Mouse (Mus musculus): ENCODE measurements at regions not wholly inside any gene's neighbourhood (a gene's known extent, or its start where the extent isn't known, plus 50 kb on each side); places are given as distances from the start of the nearest gene placed in this dataset.

- WGBS: 81% methylated on average over 6 of the region's 6 CpGs
- Histone ChIP-seq H3K9ac (ENCODE audit: low read length) (no peak overlapping the region), H3K36me3 (ENCODE audit: control insufficient read depth, insufficient read depth) (no peaks in the 10 kb centered on the region), H3K9me3 (replicated peaks; ENCODE audit: control insufficient read depth, low read length) (no peaks in the 10 kb centered on the region), H3K4me2 (ENCODE audit: low read depth, low read length) (no peak overlapping the region), H3K4me3 (ENCODE audit: low read length) (no peak overlapping the region), H3K27ac (ENCODE audit: low read length) (no peak overlapping the region), H3K27me3 (ENCODE audit: control insufficient read depth, insufficient read depth, low read length) (no peaks in the 10 kb centered on the region), H3K4me1 (ENCODE audit: control insufficient read depth, insufficient read depth, low read length) (no peaks in the 10 kb centered on the region)
- ATAC-seq (replicated peaks; ENCODE audit: extremely low read depth, insufficient read depth, low FRiP score): no peak
Observed at GRCm38 (mm10) chr16:63224608-63225007, 370.5 kb downstream of the Pros1 start.

- no peak overlapping the region for H3K4me2 ChIP-seq (ENCODE audit: low read depth, low read length)
- no peak overlapping the region for H3K4me3 ChIP-seq (ENCODE audit: low read length)
- ATAC-seq (replicated peaks; ENCODE audit: extremely low read depth, insufficient read depth, low FRiP score): no peak
- 71% methylated on average over 8 of the region's 8 CpGs for WGBS
- H3K9ac ChIP-seq (ENCODE audit: low read length): no peak overlapping the region
- no peaks in the 10 kb centered on the region for H3K27me3 ChIP-seq (ENCODE audit: control insufficient read depth, insufficient read depth, low read length)
- no peak overlapping the region for H3K27ac ChIP-seq (ENCODE audit: low read length)
- H3K9me3 ChIP-seq (replicated peaks; ENCODE audit: control insufficient read depth, low read length): no peaks in the 10 kb centered on the region
- H3K4me1 ChIP-seq (ENCODE audit: control insufficient read depth, insufficient read depth, low read length): no peaks in the 10 kb centered on the region
- H3K36me3 ChIP-seq (ENCODE audit: control insufficient read depth, insufficient read depth): no peaks in the 10 kb centered on the region
Observed at GRCm38 (mm10) chr16:63225097-63225496, 371.0 kb downstream of the Pros1 start.

- Histone ChIP-seq H3K27ac (ENCODE audit: low read length) (no peak overlapping the region), H3K9me3 (replicated peaks; ENCODE audit: control insufficient read depth, low read length) (no peaks in the 10 kb centered on the region), H3K27me3 (ENCODE audit: control insufficient read depth, insufficient read depth, low read length) (no peaks in the 10 kb centered on the region), H3K9ac (ENCODE audit: low read length) (no peak overlapping the region), H3K4me1 (ENCODE audit: control insufficient read depth, insufficient read depth, low read length) (no peaks in the 10 kb centered on the region), H3K36me3 (ENCODE audit: control insufficient read depth, insufficient read depth) (no peaks in the 10 kb centered on the region), H3K4me2 (ENCODE audit: low read depth, low read length) (no peak overlapping the region), H3K4me3 (ENCODE audit: low read length) (no peak overlapping the region)
- no peak for ATAC-seq (replicated peaks; ENCODE audit: extremely low read depth, insufficient read depth, low FRiP score)
- 29% methylated on average over 1 of the region's 1 CpGs for whole genome bisulfite sequencing
Observed at GRCm38 (mm10) chr16:63229135-63229534, 375.0 kb downstream of the Pros1 start.

- 61% methylated on average over 3 of the region's 3 CpGs for WGBS
- Histone ChIP-seq H3K9me3 (replicated peaks; ENCODE audit: control insufficient read depth, low read length) (no peaks in the 10 kb centered on the region), H3K4me1 (ENCODE audit: control insufficient read depth, insufficient read depth, low read length) (no peaks in the 10 kb centered on the region), H3K9ac (ENCODE audit: low read length) (no peak overlapping the region), H3K27ac (ENCODE audit: low read length) (no peak overlapping the region), H3K4me3 (ENCODE audit: low read length) (no peak overlapping the region), H3K27me3 (ENCODE audit: control insufficient read depth, insufficient read depth, low read length) (no peaks in the 10 kb centered on the region), H3K36me3 (ENCODE audit: control insufficient read depth, insufficient read depth) (no peaks in the 10 kb centered on the region), H3K4me2 (ENCODE audit: low read depth, low read length) (no peak overlapping the region)
- no peak for ATAC-seq (replicated peaks; ENCODE audit: extremely low read depth, insufficient read depth, low FRiP score)
Observed at GRCm38 (mm10) chr16:63229567-63229966, 375.5 kb downstream of the Pros1 start.

- no peak overlapping the region for H3K4me2 ChIP-seq (ENCODE audit: low read depth, low read length)
- no peaks in the 10 kb centered on the region for H3K27me3 ChIP-seq (ENCODE audit: control insufficient read depth, insufficient read depth, low read length)
- no peaks in the 10 kb centered on the region for H3K4me1 ChIP-seq (ENCODE audit: control insufficient read depth, insufficient read depth, low read length)
- no peaks in the 10 kb centered on the region for H3K9me3 ChIP-seq (replicated peaks; ENCODE audit: control insufficient read depth, low read length)
- H3K27ac ChIP-seq (ENCODE audit: low read length): no peak overlapping the region
- no peak for ATAC-seq (replicated peaks; ENCODE audit: extremely low read depth, insufficient read depth, low FRiP score)
- H3K36me3 ChIP-seq (ENCODE audit: control insufficient read depth, insufficient read depth): no peaks in the 10 kb centered on the region
- H3K9ac ChIP-seq (ENCODE audit: low read length): no peak overlapping the region
- WGBS: 31% methylated on average over 5 of the region's 5 CpGs
- H3K4me3 ChIP-seq (ENCODE audit: low read length): no peak overlapping the region
Observed at GRCm38 (mm10) chr16:63270173-63270572, 416.1 kb downstream of the Pros1 start.

- H3K4me2 ChIP-seq (ENCODE audit: low read depth, low read length): no peak overlapping the region
- no peak for ATAC-seq (replicated peaks; ENCODE audit: extremely low read depth, insufficient read depth, low FRiP score)
Observed at GRCm38 (mm10) chr16:63277556-63277955, 423.4 kb downstream of the Pros1 start.

GRCm38 (mm10) chr16:63278259-63278697 is 424.2 kb downstream of the Pros1 start:
- no peaks in the 10 kb centered on the region for H3K4me1 ChIP-seq (ENCODE audit: control insufficient read depth, insufficient read depth, low read length)
- 62% methylated on average over 2 of the region's 2 CpGs for WGBS
- ATAC-seq (replicated peaks; ENCODE audit: extremely low read depth, insufficient read depth, low FRiP score): no peak

More at GRCm38 (mm10) chr16:63277556-63277955, 423.4 kb downstream of the Pros1 start:
- no peaks in the 10 kb centered on the region for H3K4me1 ChIP-seq (ENCODE audit: control insufficient read depth, insufficient read depth, low read length)
- H3K9me3 ChIP-seq (replicated peaks; ENCODE audit: control insufficient read depth, low read length): no peaks in the 10 kb centered on the region
- no peaks in the 10 kb centered on the region for H3K27me3 ChIP-seq (ENCODE audit: control insufficient read depth, insufficient read depth, low read length)
- H3K36me3 ChIP-seq (ENCODE audit: control insufficient read depth, insufficient read depth): no peaks in the 10 kb centered on the region
- no peak overlapping the region for H3K9ac ChIP-seq (ENCODE audit: low read length)
- no peak overlapping the region for H3K27ac ChIP-seq (ENCODE audit: low read length)
- WGBS: 79% methylated on average over 1 of the region's 1 CpGs
- no peak overlapping the region for H3K4me3 ChIP-seq (ENCODE audit: low read length)

GRCm38 (mm10) chr16:63287655-63288054 is 433.5 kb downstream of the Pros1 start:
- H3K9me3 ChIP-seq (replicated peaks; ENCODE audit: control insufficient read depth, low read length): no peaks in the 10 kb centered on the region
- no peak overlapping the region for H3K4me2 ChIP-seq (ENCODE audit: low read depth, low read length)
- ATAC-seq (replicated peaks; ENCODE audit: extremely low read depth, insufficient read depth, low FRiP score): no peak

More at GRCm38 (mm10) chr16:63278259-63278697, 424.2 kb downstream of the Pros1 start:
- Histone ChIP-seq H3K9me3 (replicated peaks; ENCODE audit: control insufficient read depth, low read length) (no peaks in the 10 kb centered on the region), H3K9ac (ENCODE audit: low read length) (no peak overlapping the region), H3K27ac (ENCODE audit: low read length) (no peak overlapping the region), H3K36me3 (ENCODE audit: control insufficient read depth, insufficient read depth) (no peaks in the 10 kb centered on the region), H3K4me2 (ENCODE audit: low read depth, low read length) (no peak overlapping the region), H3K4me3 (ENCODE audit: low read length) (no peak overlapping the region), H3K27me3 (ENCODE audit: control insufficient read depth, insufficient read depth, low read length) (no peaks in the 10 kb centered on the region)

GRCm38 (mm10) chr16:63311676-63312075 is 457.6 kb downstream of the Pros1 start:
- H3K4me2 ChIP-seq (ENCODE audit: low read depth, low read length): no peak overlapping the region
- H3K4me3 ChIP-seq (ENCODE audit: low read length): no peak overlapping the region
- H3K4me1 ChIP-seq (ENCODE audit: control insufficient read depth, insufficient read depth, low read length): no peaks in the 10 kb centered on the region
- 89% methylated on average over 1 of the region's 1 CpGs for WGBS
- H3K9ac ChIP-seq (ENCODE audit: low read length): no peak overlapping the region
- H3K36me3 ChIP-seq (ENCODE audit: control insufficient read depth, insufficient read depth): no peaks in the 10 kb centered on the region
- no peaks in the 10 kb centered on the region for H3K9me3 ChIP-seq (replicated peaks; ENCODE audit: control insufficient read depth, low read length)
- no peaks in the 10 kb centered on the region for H3K27me3 ChIP-seq (ENCODE audit: control insufficient read depth, insufficient read depth, low read length)
- H3K27ac ChIP-seq (ENCODE audit: low read length): no peak overlapping the region
- ATAC-seq (replicated peaks; ENCODE audit: extremely low read depth, insufficient read depth, low FRiP score): no peak

More at GRCm38 (mm10) chr16:63287655-63288054, 433.5 kb downstream of the Pros1 start:
- no peak overlapping the region for H3K27ac ChIP-seq (ENCODE audit: low read length)
- 66% methylated on average over 7 of the region's 7 CpGs for WGBS
- H3K4me3 ChIP-seq (ENCODE audit: low read length): no peak overlapping the region
- H3K27me3 ChIP-seq (ENCODE audit: control insufficient read depth, insufficient read depth, low read length): no peaks in the 10 kb centered on the region
- H3K4me1 ChIP-seq (ENCODE audit: control insufficient read depth, insufficient read depth, low read length): no peaks in the 10 kb centered on the region
- no peaks in the 10 kb centered on the region for H3K36me3 ChIP-seq (ENCODE audit: control insufficient read depth, insufficient read depth)
- H3K9ac ChIP-seq (ENCODE audit: low read length): no peak overlapping the region

Data from heart, embryonic 16.5 days (tissue).